Mouse (Mus musculus) cerebellum, adult (tissue): Measurements from ENCODE around the gene Orai1.
"Not testable (repeated sequence)": the region's sequence is repeated elsewhere in the genome, so short reads cannot be mapped to it uniquely, and the experiment has no call there.

ENCODE experiments used
- ATAC-seq: cut with Nextera tagmentation; 2 replicates; pipeline ENCODE4 v1.9.2; 2017; ENCODE audit warnings: mild to moderate bottlenecking, moderate library complexity, mixed read lengths; ENCODE audit not compliant: insufficient number of reproducible peaks, low FRiP score, low TSS enrichment

Orai1 gene

GRCm38 (mm10) chr5:123061402-123061749, 46.5 kb downstream of the Orai1 start:
- ATAC-seq = not testable (repeated sequence)

GRCm38 (mm10) chr5:123063141-123063540, 48.3 kb downstream of the Orai1 start:
- no peak for ATAC-seq

- ATAC-seq = no peak; the same call in 1 of the 2 replicates
Observed at GRCm38 (mm10) chr5:123064207-123064606, 49.3 kb downstream of the Orai1 start.

- no peak for ATAC-seq
Observed at GRCm38 (mm10) chr5:123067395-123067995, 52.6 kb downstream of the Orai1 start.

- no peak for ATAC-seq
Observed at GRCm38 (mm10) chr5:123068115-123068514, 53.2 kb downstream of the Orai1 start, which contains the start of gene Tmem120b. Tmem120b (plus strand) TSS chr5:123068415.

GRCm38 (mm10) chr5:123068714-123069113, 53.8 kb downstream of the Orai1 start:
- no peak for ATAC-seq

- ATAC-seq = peak; percentile 88; the same call in 1 of the 2 replicates
Observed at GRCm38 (mm10) chr5:123075576-123076418, 60.9 kb downstream of the Orai1 start.

- peak; percentile 74; the same call in 1 of the 2 replicates for ATAC-seq
Observed at GRCm38 (mm10) chr5:123076419-123077281, 61.8 kb downstream of the Orai1 start.

GRCm38 (mm10) chr5:123079568-123079967, 64.7 kb downstream of the Orai1 start:
- no peak for ATAC-seq

- ATAC-seq = no peak
Observed at GRCm38 (mm10) chr5:123080041-123080440, 65.2 kb downstream of the Orai1 start.
